Mouse (Mus musculus) heart, embryonic 16.5 days (tissue): ENCODE data around the gene Cnn1. TPM values are rescaled to one million over a fixed set of nuclear protein-coding genes. Genes with fewer than 3 reads are reported as not detected.

ENCODE experiments used
- ATAC-seq: fragments of 200-750 bp; cut with Nextera tagmentation; replicated peaks from 2 replicates; pipeline ENCODE4 v1.8.0; 2017; ENCODE audit warnings: moderate number of reproducible peaks; ENCODE audit not compliant: insufficient read depth, low FRiP score; ENCODE audit errors: extremely low read depth
- H3K27ac ChIP-seq: fragments of 300-500 bp; sonication (generic); 2 replicates; pipeline ENCODE4 v1.5.1; 2014; ENCODE audit warnings: mild to moderate bottlenecking, low read length, control low read depth, moderate library complexity
- H3K27me3 ChIP-seq: fragments of 300-500 bp; sonication (generic); 2 replicates; pipeline ENCODE4 v1.6.1; 2014; ENCODE audit warnings: low read length, mixed read lengths; ENCODE audit not compliant: control insufficient read depth, insufficient read depth
- H3K36me3 ChIP-seq: fragments of 300-500 bp; sonication (generic); 2 replicates; pipeline ENCODE4 v1.6.1; 2014; ENCODE audit not compliant: control insufficient read depth, insufficient read depth
- H3K4me1 ChIP-seq: fragments of 300-500 bp; sonication (generic); 2 replicates; pipeline ENCODE4 v1.6.1; 2014; ENCODE audit warnings: low read length, mixed read lengths; ENCODE audit not compliant: control insufficient read depth, insufficient read depth
- H3K4me2 ChIP-seq: fragments of 300-500 bp; sonication (generic); 2 replicates; pipeline ENCODE4 v1.6.1; 2014; ENCODE audit warnings: low read depth, mild to moderate bottlenecking, control low read depth, low read length
- H3K4me3 ChIP-seq: fragments of 300-500 bp; sonication (generic); 2 replicates; pipeline ENCODE4 v1.5.1; 2014; ENCODE audit warnings: mild to moderate bottlenecking, control low read depth, low read length
- H3K9ac ChIP-seq: fragments of 300-500 bp; sonication (generic); 2 replicates; pipeline ENCODE4 v1.6.1; 2014; ENCODE audit warnings: low read length, control low read depth
- H3K9me3 ChIP-seq: fragments of 300-500 bp; sonication (generic); replicated peaks from 2 replicates; pipeline ENCODE4 v1.6.1; 2016; ENCODE audit warnings: low read length; ENCODE audit not compliant: control insufficient read depth
- WGBS: fragments of 180-500 bp; shearing (Covaris S2); extraction: QIAGEN DNeasy Blood & Tissue Kit; methylation state at CpG from one replicate; pipeline ENCODE4 v1.1.7; 2014; 5-methylcytosine and 5-hydroxymethylcytosine counted together
- polyA plus RNA-seq: library from polyadenylated mRNA; unstranded; fragments of >200 nt; fragmentation: Nextera tagmentation; extraction: Ambion mirVana; gene quantifications from 2 replicates; pipeline ENCODE4 v1.2.1, GENCODE M21; 2015

Cnn1 gene
- polyA plus RNA-seq, 1 experiment from 2014 or later: 164 TPM

- Histone ChIP-seq H3K27me3 (peaks cover 46% of the 10 kb centered on the region), H3K27ac (no peak overlapping the region), H3K9me3 (no peaks in the 10 kb centered on the region), H3K4me2 (no peak overlapping the region), H3K4me3 (no peak overlapping the region), H3K36me3 (peaks cover 25% of the 10 kb centered on the region), H3K9ac (no peak overlapping the region), H3K4me1 (peaks cover 10% of the 10 kb centered on the region)
- no peak for ATAC-seq
- 34% methylated on average over 29 of the region's 29 CpGs for WGBS
Observed at GRCm38 (mm10) chr9:22055713-22056112, 43.3 kb upstream of the Cnn1 start.

- 77% methylated on average over 9 of the region's 9 CpGs for WGBS
- Histone ChIP-seq H3K27ac (no peak overlapping the region), H3K4me3 (no peak overlapping the region), H3K9me3 (no peaks in the 10 kb centered on the region), H3K27me3 (peaks cover 39% of the 10 kb centered on the region), H3K9ac (no peak overlapping the region), H3K4me2 (no peak overlapping the region), H3K36me3 (peaks cover 25% of the 10 kb centered on the region), H3K4me1 (peaks cover 8% of the 10 kb centered on the region)
- no peak for ATAC-seq
Observed at GRCm38 (mm10) chr9:22056303-22056910, 42.6 kb upstream of the Cnn1 start.

GRCm38 (mm10) chr9:22057031-22057517 lies 41.9 kb upstream of the Cnn1 start:
- Histone ChIP-seq H3K36me3 (peaks cover 25% of the 10 kb centered on the region), H3K27me3 (peaks cover 32% of the 10 kb centered on the region)
- 85% methylated on average over 9 of the region's 9 CpGs for WGBS

GRCm38 (mm10) chr9:22058011-22058424 lies 41.0 kb upstream of the Cnn1 start:
- no peak for ATAC-seq
- Histone ChIP-seq H3K27me3 (peaks cover 23% of the 10 kb centered on the region), H3K36me3 (peaks cover 25% of the 10 kb centered on the region), H3K27ac (no peak overlapping the region), H3K4me1 (peaks cover 5% of the 10 kb centered on the region; the same call in 1 of the 2 replicates), H3K9me3 (no peaks in the 10 kb centered on the region), H3K4me2 (no peak overlapping the region), H3K9ac (no peak overlapping the region), H3K4me3 (no peak overlapping the region)
- 80% methylated on average over 9 of the region's 9 CpGs for WGBS

More at GRCm38 (mm10) chr9:22057031-22057517, 41.9 kb upstream of the Cnn1 start:
- Histone ChIP-seq H3K9ac (no peak overlapping the region), H3K9me3 (no peaks in the 10 kb centered on the region), H3K4me3 (no peak overlapping the region), H3K4me1 (peaks cover 5% of the 10 kb centered on the region; the same call in 1 of the 2 replicates), H3K4me2 (no peak overlapping the region), H3K27ac (no peak overlapping the region)
- no peak for ATAC-seq

- Histone ChIP-seq H3K4me3 (no peak overlapping the region), H3K9ac (no peak overlapping the region), H3K9me3 (no peaks in the 10 kb centered on the region), H3K4me1 (no peaks in the 10 kb centered on the region), H3K27me3 (no peaks in the 10 kb centered on the region), H3K4me2 (no peak overlapping the region), H3K36me3 (peaks cover 44% of the 10 kb centered on the region), H3K27ac (no peak overlapping the region)
- 66% methylated on average over 2 of the region's 2 CpGs for WGBS
- no peak for ATAC-seq
Observed at GRCm38 (mm10) chr9:22061339-22061738, 37.7 kb upstream of the Cnn1 start.

DNA sequence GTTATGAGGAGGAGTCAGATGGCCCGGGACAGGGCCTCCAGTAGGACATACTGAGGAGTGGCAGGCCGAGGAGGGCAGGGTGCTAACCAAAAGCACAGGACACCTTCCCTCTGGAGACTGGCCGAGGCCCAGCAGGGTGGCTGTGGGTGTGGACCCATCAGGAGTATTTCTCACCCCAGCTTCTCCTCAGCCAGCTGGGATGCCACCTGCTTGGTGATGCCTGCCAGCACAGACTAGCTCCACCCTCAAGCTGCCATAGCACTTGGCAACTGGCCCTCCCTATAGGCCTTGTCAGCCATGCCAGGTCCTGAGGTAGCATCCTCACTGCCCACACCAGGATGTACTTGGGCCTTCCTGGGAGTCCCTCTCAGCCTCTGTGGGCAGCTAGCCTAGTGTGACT lies 34.7 kb upstream of the Cnn1 start:
- Histone ChIP-seq H3K36me3 (peaks cover 27% of the 10 kb centered on the region), H3K4me3 (no peak overlapping the region), H3K9ac (no peak overlapping the region), H3K27ac (no peak overlapping the region), H3K4me1 (no peaks in the 10 kb centered on the region; the same call in 1 of the 2 replicates), H3K27me3 (no peaks in the 10 kb centered on the region), H3K4me2 (no peak overlapping the region), H3K9me3 (no peaks in the 10 kb centered on the region)
- no peak for ATAC-seq
- 85% methylated on average over 3 of the region's 3 CpGs for WGBS

- peaks cover 21% of the 10 kb centered on the region for H3K36me3 ChIP-seq
- WGBS: 93% methylated on average over 11 of the region's 11 CpGs
- no peak overlapping the region for H3K4me3 ChIP-seq
- no peak overlapping the region for H3K4me2 ChIP-seq
- peaks cover 8% of the 10 kb centered on the region for H3K4me1 ChIP-seq
- H3K9me3 ChIP-seq: no peaks in the 10 kb centered on the region
- no peak overlapping the region for H3K9ac ChIP-seq
- H3K27ac ChIP-seq: no peak overlapping the region
- H3K27me3 ChIP-seq: no peaks in the 10 kb centered on the region
- ATAC-seq: no peak
Observed at GRCm38 (mm10) chr9:22065642-22066041, 33.4 kb upstream of the Cnn1 start.

- Histone ChIP-seq H3K4me1 (peaks cover 8% of the 10 kb centered on the region), H3K9ac (no peak overlapping the region), H3K36me3 (peaks cover 21% of the 10 kb centered on the region), H3K27me3 (no peaks in the 10 kb centered on the region), H3K4me2 (no peak overlapping the region), H3K27ac (no peak overlapping the region), H3K9me3 (no peaks in the 10 kb centered on the region), H3K4me3 (no peak overlapping the region)
- 69% methylated on average over 3 of the region's 3 CpGs for WGBS
- no peak for ATAC-seq
Observed at GRCm38 (mm10) chr9:22066433-22066832, 32.6 kb upstream of the Cnn1 start.

GRCm38 (mm10) chr9:22067195-22067594 lies 31.8 kb upstream of the Cnn1 start:
- ATAC-seq: no peak
- H3K36me3 ChIP-seq: peaks cover 21% of the 10 kb centered on the region
- no peak overlapping the region for H3K4me2 ChIP-seq
- no peak overlapping the region for H3K4me3 ChIP-seq
- no peak overlapping the region for H3K9ac ChIP-seq
- WGBS: 83% methylated on average over 5 of the region's 5 CpGs
- H3K4me1 ChIP-seq: peaks cover 8% of the 10 kb centered on the region
- H3K27me3 ChIP-seq: no peaks in the 10 kb centered on the region
- no peak overlapping the region for H3K27ac ChIP-seq
- no peaks in the 10 kb centered on the region for H3K9me3 ChIP-seq
